Mouse (Mus musculus) gastrocnemius, adult 8-10 months (tissue): ENCODE measurements at regions not wholly inside any gene's neighbourhood (a gene's known extent, or its start where the extent isn't known, plus 50 kb on each side); places are given as distances from the start of the nearest gene placed in this dataset.

ENCODE experiments used
- DNase-seq, 2 experiments: peaks; one replicate each; pipeline ENCODE4 v3.0.0; 2022; ENCODE audit warnings: low spot score in 2 of 2

DNA sequence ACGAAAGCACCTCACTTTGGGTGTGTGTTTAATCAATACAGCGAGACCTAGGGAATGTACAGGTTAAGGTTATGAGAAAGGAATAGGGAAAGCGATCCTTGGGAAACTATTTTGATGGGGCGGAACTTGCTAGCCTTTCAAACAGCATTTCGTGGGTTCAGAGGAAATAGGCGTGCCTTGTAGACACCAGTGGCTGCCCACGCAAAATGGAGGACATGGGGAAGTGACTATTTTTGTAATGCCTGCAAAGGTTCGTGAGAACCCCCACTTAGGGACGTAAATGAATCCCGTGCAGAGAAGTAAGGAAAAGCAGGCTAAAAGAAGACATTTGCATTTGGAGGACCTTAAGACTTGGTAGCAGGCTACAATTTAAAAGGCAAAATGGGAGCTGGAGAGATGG lies 114.1 kb upstream of the Ppm1h start:
- no peak for DNase-seq

DNA sequence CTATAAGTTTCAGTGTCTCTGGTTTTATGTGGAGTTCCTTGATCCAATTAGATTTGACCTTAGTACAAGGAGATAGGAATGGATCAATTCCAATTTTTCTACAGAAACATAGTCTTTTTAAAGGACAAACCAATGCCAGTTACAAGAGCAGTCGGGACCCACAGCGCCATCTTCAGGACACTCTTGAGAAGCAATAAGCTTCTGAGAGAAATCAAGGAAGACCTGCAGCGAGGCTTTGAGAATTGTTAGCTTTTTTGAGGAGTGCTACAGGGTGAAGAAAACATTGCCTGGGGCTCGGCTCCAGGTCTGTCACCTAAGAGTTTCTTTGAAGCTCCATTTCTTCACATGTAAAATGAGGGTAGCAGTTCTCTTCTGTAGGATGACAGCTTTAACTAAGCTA lies 112.0 kb upstream of the Ppm1h start:
- no peak for DNase-seq

DNA sequence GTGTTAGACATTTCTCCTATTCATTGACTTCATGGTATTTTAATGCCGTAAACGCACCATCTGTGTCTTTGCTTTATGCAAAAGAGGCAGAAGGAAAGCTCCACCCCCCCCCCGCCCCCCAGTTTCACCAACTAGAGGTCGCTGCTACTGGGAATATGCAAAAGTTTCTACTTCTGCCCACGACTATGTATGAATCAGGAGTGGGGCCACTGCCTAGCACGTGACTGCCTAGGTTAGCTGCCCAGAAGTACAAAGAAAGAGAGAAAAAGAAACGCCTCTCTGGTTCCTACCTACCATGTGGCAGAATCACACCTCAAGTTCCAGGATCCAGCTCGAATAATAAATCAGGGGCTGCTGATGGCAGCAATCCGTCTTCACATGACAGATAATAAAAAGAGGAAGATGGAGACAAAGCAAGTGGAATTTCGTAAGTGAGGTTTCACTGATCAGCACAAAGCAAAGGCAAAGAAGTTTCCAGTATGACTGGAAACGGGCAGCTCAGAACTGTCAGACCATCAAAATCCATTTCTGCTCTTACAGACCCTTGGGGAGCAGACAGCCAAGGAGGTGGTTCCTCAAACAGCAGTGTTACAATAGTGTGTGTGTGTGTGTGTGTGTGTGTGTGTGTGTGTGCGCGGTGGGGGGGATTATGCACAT lies 108.9 kb upstream of the Ppm1h start:
- no peak for DNase-seq

GRCm38 (mm10) chr10:122570909-122571551 lies 107.5 kb upstream of the Ppm1h start:
- DNase-seq = no peak

GRCm38 (mm10) chr10:122576171-122577063 lies 102.1 kb upstream of the Ppm1h start:
- no peak for DNase-seq

GRCm38 (mm10) chr10:122578209-122579001 lies 100.2 kb upstream of the Ppm1h start:
- no peak for DNase-seq

DNA sequence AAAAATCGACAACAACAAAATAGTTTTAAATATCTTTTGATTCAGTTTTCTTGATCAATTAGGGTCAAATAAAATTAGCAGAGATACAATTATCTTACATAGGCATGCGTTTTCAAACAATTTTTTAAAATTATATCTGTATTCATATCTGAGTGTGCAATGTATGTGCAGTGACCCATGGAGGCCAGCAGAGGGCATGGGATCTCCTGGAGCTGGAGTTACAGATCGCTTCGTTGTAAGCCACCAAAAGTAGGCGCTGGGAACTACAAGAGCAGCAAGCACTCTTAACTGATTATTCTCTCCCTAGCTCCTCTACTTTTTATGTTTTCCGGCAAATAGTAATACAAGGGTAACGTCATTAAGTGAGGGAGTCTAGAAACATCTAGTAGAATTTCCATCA lies 97.5 kb upstream of the Ppm1h start:
- no peak for DNase-seq

GRCm38 (mm10) chr10:122587541-122587940 lies 91.0 kb upstream of the Ppm1h start:
- no peak for DNase-seq

DNA sequence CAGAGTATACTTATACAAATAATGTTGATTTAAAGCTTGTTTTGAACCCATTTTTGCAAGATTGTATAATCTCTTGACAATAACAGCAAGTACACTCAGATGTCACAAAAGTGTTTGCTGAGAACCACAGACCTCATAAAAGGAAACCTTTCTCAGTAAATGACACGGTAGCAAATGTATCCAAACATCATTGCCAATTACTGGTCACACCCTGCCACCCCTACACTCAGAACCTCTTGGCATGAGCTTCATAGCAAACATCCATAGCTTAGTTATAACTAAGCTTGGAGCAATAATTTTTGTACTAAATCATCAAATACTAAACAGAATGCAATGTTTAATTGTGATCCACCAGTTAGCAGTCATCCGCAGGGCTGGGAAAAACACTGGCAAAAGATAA lies 79.1 kb upstream of the Ppm1h start:
- no peak for DNase-seq

DNA sequence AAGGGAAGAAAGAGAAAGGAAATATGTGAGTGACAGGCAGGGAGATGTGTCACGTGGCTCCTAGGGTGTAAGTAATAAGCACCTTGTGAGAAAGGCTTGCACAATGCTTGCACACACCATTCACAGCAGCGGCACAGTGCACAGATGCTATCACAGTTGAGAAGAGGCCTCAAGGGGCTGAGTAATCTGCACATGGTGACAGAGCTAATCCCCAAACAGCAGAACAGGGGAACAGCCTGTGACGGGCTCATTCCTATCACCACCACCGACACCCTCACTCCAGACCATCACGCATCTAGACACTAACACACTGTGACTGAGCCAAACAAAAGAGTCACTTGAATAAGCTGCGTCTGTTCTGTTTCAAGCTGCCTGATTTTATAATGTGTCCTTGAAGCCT lies 76.2 kb upstream of the Ppm1h start:
- no peak for DNase-seq

- DNase-seq = no peak
Observed at GRCm38 (mm10) chr10:122603960-122604359, 74.6 kb upstream of the Ppm1h start.

DNA sequence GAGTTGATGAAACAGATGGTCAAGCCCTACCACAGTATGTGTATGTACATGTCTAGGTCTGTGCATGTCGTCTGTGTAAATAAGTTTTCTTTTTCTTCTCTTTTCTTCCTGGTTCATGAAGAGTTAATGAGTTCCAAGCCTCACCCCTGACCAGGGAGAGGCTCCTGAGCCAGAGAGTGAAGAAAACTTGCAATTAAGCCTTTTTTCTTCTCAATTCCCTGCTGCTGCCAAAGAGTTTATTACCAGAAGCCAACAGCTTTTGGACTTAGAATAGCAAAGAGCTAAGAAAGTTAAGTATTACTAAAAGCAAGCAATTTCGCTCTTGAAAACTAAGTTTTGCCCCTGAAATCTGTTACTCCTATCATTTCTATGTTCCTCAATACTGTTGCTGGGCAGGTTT lies 65.3 kb upstream of the Ppm1h start:
- DNase-seq = no peak

- no peak for DNase-seq
Observed at GRCm38 (mm10) chr10:122613891-122614290, 64.7 kb upstream of the Ppm1h start.

- DNase-seq = no peak
Observed at GRCm38 (mm10) chr10:122614720-122615119, 63.8 kb upstream of the Ppm1h start.

DNA sequence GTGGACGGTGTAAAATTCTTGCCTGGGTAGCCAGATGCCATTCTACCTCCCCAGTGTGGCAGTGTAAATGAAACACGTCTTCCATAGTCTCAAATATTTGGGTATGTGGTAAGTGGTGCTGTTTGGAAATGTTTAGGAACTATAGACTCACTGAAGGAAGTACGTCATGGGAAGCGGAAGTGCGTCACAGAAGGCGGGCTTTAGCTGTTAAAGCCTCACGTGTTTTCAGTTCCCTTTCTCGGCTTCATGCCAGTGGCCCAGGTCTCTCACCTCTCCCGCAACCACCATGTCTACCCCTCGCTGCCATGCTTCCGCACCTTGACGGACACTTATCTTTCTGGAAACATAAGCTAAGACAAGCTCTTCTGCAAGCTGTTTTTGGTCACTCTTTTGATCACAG lies 62.9 kb upstream of the Ppm1h start:
- no peak for DNase-seq

DNA sequence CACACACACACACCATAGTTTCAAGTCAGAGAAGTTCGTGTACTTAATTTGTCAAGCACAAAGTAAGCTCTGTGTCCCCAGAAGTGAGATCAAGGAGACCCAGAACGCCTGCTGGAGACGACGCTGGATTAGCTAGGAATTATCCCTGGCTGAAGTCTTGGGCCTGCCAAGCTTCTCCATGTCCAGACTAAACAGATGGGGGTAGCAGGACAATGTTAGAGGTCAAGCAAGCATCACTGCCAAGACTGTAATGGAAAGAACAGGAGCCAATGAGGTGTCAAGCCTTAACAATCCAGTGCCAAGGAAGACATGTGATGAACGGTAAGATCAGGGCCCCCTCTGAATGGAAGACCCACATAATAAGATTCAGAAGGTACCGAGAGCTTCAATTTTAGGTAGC lies 62.2 kb upstream of the Ppm1h start:
- no peak for DNase-seq

- DNase-seq = no peak
Observed at GRCm38 (mm10) chr10:122618854-122619253, 59.7 kb upstream of the Ppm1h start.

DNA sequence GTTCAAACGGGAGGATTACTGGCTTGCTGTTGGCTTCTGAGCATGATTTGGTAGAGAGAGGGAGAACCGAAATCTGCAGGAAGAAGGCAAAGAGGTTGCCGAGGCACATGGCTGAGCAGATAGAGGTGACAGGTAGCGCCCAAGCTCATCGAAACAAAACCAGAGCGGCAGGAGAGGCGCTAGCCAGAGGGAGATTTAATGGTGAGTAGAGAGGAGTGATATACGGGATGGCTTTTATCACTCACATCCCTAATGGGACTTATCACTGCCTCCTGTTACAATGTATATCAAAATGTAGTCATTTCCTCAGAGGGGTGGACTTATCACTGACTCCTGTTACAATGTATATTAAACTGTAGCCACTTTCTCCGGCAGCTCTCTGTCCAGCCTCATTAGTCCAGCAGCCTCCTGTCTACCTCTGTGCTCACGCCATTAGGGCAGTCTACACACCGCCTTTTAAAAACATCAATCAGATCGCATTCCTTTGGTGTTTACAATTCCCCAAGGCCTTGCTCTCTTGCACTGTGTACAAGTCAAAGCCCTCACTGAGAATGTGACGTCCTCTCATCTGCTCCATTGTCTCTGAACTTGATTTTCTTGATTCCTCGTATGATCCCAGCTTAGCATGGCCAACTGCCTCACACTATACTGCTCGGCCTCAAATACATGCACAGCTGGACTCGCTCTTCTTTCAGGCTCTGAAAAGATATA lies 59.0 kb upstream of the Ppm1h start:
- DNase-seq = no peak
